Mouse (Mus musculus) ES-Bruce4 (cell line): ENCODE data around the gene Afg1l. TPM values are rescaled to one million over a fixed set of nuclear protein-coding genes. Genes with fewer than 3 reads are reported as not detected.

Source experiments
- H3K27ac ChIP-seq: 2 replicates; pipeline ENCODE4 v1.5.1; 2012; ENCODE audit warnings: low read length, inconsistent platforms; ENCODE audit not compliant: insufficient read depth
- H3K27me3 ChIP-seq: 2 replicates; pipeline ENCODE4 v1.6.1; 2012; ENCODE audit warnings: mild to moderate bottlenecking, low read length, inconsistent platforms; ENCODE audit not compliant: control insufficient read depth, poor library complexity, insufficient read depth, severe bottlenecking
- H3K36me3 ChIP-seq: 2 replicates; pipeline ENCODE4 v1.6.1; 2012; ENCODE audit warnings: inconsistent platforms, mild to moderate bottlenecking, low read length, moderate library complexity; ENCODE audit not compliant: control insufficient read depth, poor library complexity, insufficient read depth, severe bottlenecking
- H3K4me1 ChIP-seq: one replicate; pipeline ENCODE4 v1.8.1; 2011; ENCODE audit warnings: low read length; ENCODE audit not compliant: control insufficient read depth, insufficient read depth
- H3K4me3 ChIP-seq: 2 replicates; pipeline ENCODE4 v1.5.1; 2011; ENCODE audit warnings: low read depth, mild to moderate bottlenecking, low read length
- H3K9ac ChIP-seq: 2 replicates; pipeline ENCODE4 v1.6.1; 2012; ENCODE audit warnings: low read depth, mild to moderate bottlenecking, inconsistent platforms; ENCODE audit not compliant: poor library complexity, severe bottlenecking
- H3K9me3 ChIP-seq: replicated peaks from 2 replicates; pipeline ENCODE4 v1.6.1; 2012; ENCODE audit warnings: mild to moderate bottlenecking, low read length, inconsistent platforms; ENCODE audit not compliant: control insufficient read depth, poor library complexity, insufficient read depth, severe bottlenecking
- CTCF ChIP-seq: IDR thresholded peaks from one replicate; pipeline ENCODE4 v1.8.1; 2011; ENCODE audit warnings: low read depth, low read length
- EP300 ChIP-seq: IDR thresholded peaks from 2 replicates; pipeline ENCODE4 v1.6.1; 2011; ENCODE audit warnings: low read depth, low read length; ENCODE audit not compliant: insufficient read depth
- POLR2A ChIP-seq: IDR thresholded peaks from one replicate; pipeline ENCODE4 v1.8.1; 2011; ENCODE audit warnings: low read length; ENCODE audit not compliant: insufficient read depth
- polyA plus RNA-seq: library from polyadenylated mRNA; stranded (reverse); fragments of >200 nt; gene quantifications from 2 replicates; pipeline ENCODE4 v1.2.4, GENCODE M21; 2011; ENCODE audit warnings: low read depth; ENCODE audit not compliant: missing spikeins, insufficient read depth, insufficient read length

Afg1l gene
- polyA plus RNA-seq, 1 experiment = 14.2 TPM

DNA sequence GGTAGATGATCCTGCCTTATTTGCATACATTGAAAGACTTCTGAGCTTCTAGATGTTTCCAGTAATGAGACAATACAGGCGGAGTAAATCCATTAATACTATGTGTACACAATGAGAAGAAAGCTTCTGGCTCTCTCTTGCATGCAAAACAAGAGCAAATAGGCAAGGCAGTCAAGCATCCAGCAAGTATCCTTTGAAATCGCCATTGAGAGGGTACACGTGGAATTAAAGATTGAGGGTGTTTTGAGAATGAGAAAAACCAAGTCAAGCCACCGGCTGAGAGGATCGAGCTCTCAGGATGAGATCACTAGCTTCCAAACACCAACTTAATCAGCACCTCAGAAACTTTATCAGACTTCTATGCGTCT lies 138.0 kb downstream of the Afg1l start:
- H3K36me3 ChIP-seq = no peaks in the 10 kb centered on the region; the same call in 1 of the 2 replicates
- no peaks in the 10 kb centered on the region for H3K4me1 ChIP-seq
- H3K27me3 ChIP-seq = no peaks in the 10 kb centered on the region
- no peak overlapping the region for H3K9ac ChIP-seq
- H3K4me3 ChIP-seq = no peak overlapping the region
- no peaks in the 10 kb centered on the region for H3K9me3 ChIP-seq
- TF ChIP-seq CTCF = no peak
- no peak for TF ChIP-seq EP300
- no peak for TF ChIP-seq POLR2A
- H3K27ac ChIP-seq = no peak overlapping the region

DNA sequence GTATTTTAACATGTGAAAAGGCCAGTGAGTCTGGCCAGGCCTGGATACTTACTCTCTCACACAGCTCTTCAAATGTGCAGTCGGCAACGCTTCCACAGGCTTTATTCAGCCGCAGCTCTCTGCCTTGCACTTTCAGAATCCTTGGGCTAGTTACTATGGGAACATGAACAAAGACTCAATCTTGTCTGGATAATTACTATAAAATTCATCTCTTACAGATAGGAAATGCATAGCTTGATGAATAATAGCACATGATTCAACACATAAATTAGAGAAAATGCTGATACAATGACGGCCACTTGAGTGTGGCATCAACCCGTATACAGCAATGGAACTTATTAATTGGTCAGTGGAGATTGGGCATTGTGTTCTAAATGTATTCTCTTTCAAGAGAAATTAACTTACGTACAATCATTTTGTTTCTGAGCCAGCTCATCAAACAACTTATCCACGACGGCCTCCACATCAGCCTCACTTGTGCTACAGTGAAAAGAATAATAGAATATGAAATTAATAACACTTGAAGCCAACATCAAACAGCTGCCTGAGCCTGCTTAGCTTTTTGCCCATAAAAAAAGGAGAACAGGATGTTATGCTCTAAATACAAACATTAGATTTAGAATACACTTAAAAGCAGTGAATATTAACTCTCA lies 138.5 kb downstream of the Afg1l start:
- no peaks in the 10 kb centered on the region for H3K27me3 ChIP-seq
- TF ChIP-seq POLR2A (no peak), CTCF (no peak), EP300 (no peak)
- H3K27ac ChIP-seq = no peak overlapping the region
- H3K4me1 ChIP-seq = no peaks in the 10 kb centered on the region
- no peak overlapping the region for H3K9ac ChIP-seq
- H3K9me3 ChIP-seq = no peaks in the 10 kb centered on the region
- H3K4me3 ChIP-seq = no peak overlapping the region
- H3K36me3 ChIP-seq = no peaks in the 10 kb centered on the region; the same call in 1 of the 2 replicates

DNA sequence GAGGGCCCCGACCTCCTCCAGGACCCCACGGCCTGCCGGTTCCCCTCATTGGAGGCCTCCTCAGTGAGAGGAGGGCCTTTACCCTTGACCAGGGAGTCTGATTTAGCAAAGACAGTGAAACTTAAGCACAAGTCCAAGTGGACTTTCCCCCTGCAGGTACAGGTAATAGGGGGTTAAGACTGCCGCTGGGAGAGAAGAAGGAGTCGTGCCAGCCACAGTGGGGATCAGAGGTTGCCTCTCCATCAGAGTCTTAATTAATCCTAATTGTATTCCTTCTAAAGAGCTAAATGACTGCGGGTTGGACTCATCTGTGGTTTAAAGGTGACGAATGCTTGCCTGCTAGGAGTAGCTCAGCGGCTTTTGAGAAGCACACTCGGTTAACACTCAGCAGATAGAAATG lies 139.9 kb downstream of the Afg1l start:
- Histone ChIP-seq H3K4me3 (no peak overlapping the region), H3K27ac (no peak overlapping the region), H3K9ac (no peak overlapping the region), H3K36me3 (no peaks in the 10 kb centered on the region; the same call in 1 of the 2 replicates), H3K4me1 (no peaks in the 10 kb centered on the region), H3K9me3 (no peaks in the 10 kb centered on the region), H3K27me3 (no peaks in the 10 kb centered on the region)
- TF ChIP-seq CTCF = no peak
- TF ChIP-seq POLR2A = no peak
- TF ChIP-seq EP300 = no peak

DNA sequence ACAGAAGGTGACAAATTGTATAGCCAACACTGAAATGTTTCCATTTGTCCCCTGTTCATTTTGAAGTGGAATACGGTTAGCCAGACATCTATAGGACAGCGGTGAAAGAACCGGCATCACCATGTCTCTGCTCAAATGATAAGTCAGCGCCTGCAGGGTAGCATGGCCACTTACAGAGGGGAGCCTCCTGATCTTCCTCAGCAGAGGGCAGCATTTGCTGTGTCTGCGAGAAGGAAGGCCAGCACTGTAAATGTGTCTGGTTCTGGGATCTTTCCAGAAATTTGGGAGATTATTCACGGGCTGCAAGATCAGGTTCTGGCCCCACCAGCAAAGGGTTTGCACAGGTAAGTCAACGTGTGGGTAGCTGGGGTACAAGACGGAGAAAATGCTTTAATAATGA lies 150.8 kb downstream of the Afg1l start:
- H3K27ac ChIP-seq = no peak overlapping the region
- H3K4me3 ChIP-seq = no peak overlapping the region
- H3K9me3 ChIP-seq = no peaks in the 10 kb centered on the region
- no peak for TF ChIP-seq POLR2A
- TF ChIP-seq CTCF = peak; percentile 34
- no peak for TF ChIP-seq EP300
- no peaks in the 10 kb centered on the region for H3K36me3 ChIP-seq
- no peaks in the 10 kb centered on the region for H3K27me3 ChIP-seq
- no peak overlapping the region for H3K9ac ChIP-seq
- no peaks in the 10 kb centered on the region for H3K4me1 ChIP-seq

DNA sequence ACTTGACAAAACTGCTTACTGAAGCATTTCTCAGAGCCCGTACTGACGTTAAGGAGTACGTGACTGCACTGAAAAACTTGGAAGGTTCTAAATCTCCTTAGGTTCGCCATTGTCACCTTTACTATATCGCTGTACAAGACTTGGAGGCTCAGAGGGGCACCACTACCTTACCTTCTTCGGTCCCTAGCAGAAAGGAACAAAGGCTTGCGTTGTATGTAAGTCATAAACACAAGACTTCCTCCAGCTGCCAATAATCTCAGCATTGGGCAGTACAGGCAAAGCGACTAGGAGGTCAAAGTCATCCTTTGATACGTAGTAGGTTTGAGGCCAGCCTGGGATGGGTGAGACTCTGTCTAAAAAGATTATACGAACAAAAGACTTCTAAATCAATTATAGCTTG lies 153.1 kb downstream of the Afg1l start:
- no peak overlapping the region for H3K4me3 ChIP-seq
- no peak overlapping the region for H3K27ac ChIP-seq
- H3K9ac ChIP-seq = no peak overlapping the region
- H3K4me1 ChIP-seq = no peaks in the 10 kb centered on the region
- H3K27me3 ChIP-seq = no peaks in the 10 kb centered on the region
- H3K36me3 ChIP-seq = no peaks in the 10 kb centered on the region
- TF ChIP-seq CTCF = no peak
- TF ChIP-seq EP300 = no peak
- H3K9me3 ChIP-seq = no peaks in the 10 kb centered on the region

DNA sequence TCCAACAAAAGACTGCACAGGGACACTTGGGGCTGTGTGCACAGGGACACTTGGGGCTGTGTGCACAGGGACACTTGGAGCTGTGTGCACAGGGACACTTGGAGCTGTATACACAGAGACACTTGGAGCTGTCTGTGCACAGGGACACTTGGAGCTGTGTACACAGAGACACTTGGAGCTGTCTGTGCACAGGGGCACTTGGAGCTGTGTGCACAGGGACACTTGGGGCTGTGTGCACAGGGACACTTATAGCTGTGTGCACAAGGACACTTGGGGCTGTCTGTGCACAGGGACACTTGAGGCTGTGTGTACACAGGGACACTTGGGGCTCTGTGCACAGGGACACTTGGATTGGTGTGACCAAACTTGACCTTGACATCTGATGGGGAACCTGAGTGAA lies 154.4 kb downstream of the Afg1l start:
- H3K27ac ChIP-seq = no peak overlapping the region

More for the DNA sequence above, 154.4 kb downstream of the Afg1l start:
- no peaks in the 10 kb centered on the region for H3K4me1 ChIP-seq
- no peak overlapping the region for H3K9ac ChIP-seq
- no peaks in the 10 kb centered on the region for H3K27me3 ChIP-seq
- no peaks in the 10 kb centered on the region for H3K36me3 ChIP-seq
- no peak overlapping the region for H3K4me3 ChIP-seq
- H3K9me3 ChIP-seq = no peaks in the 10 kb centered on the region
- TF ChIP-seq EP300 (no peak), POLR2A (no peak), CTCF (no peak)
